Mouse (Mus musculus) cortical plate, adult 2 months (tissue): Measurements from ENCODE around the gene Ralgapa2. TPM values are rescaled to one million over a fixed set of nuclear protein-coding genes. Genes with fewer than 3 reads are reported as not detected.

Experiments used
- H3K27ac ChIP-seq: fragments of 200-500 bp; 2 replicates; pipeline ENCODE4 v1.5.1; 2012; ENCODE audit warnings: low read length, control low read depth, inconsistent platforms; ENCODE audit not compliant: insufficient read depth
- H3K4me1 ChIP-seq: fragments of 200-500 bp; 2 replicates; pipeline ENCODE4 v1.6.1; 2011; ENCODE audit warnings: low read length; ENCODE audit not compliant: control insufficient read depth, insufficient read depth
- H3K4me3 ChIP-seq: fragments of 200-500 bp; 2 replicates; pipeline ENCODE4 v1.5.1; 2011; ENCODE audit warnings: mild to moderate bottlenecking, low read length, control low read depth; ENCODE audit not compliant: insufficient read depth
- CTCF ChIP-seq: fragments of 200-500 bp; IDR thresholded peaks from 2 replicates; pipeline ENCODE4 v1.5.1; 2011; ENCODE audit warnings: mild to moderate bottlenecking, control low read depth, low read length; ENCODE audit not compliant: insufficient read depth; ENCODE audit errors: extremely low read depth
- POLR2A ChIP-seq: fragments of 200-500 bp; IDR thresholded peaks from 2 replicates; pipeline ENCODE4 v1.6.1; 2011; ENCODE audit warnings: mild to moderate bottlenecking, low read length, control low read depth; ENCODE audit not compliant: insufficient read depth; ENCODE audit errors: extremely low read depth
- polyA plus RNA-seq: library from polyadenylated mRNA; depleted of rRNA; stranded (reverse); fragments of >200 nt; gene quantifications from 2 replicates; pipeline ENCODE4 v1.2.3, GENCODE M21; 2012

Gene Ralgapa2
- polyA plus RNA-seq, 1 experiment, result 9.9 TPM

GRCm38 (mm10) chr2:146280221-146280920 is 231.8 kb downstream of the Ralgapa2 start:
- Histone ChIP-seq H3K27ac (no peak overlapping the region; the same call in 1 of the 2 replicates), H3K4me3 (no peak overlapping the region), H3K4me1 (peaks cover 4% of the 10 kb centered on the region)
- TF ChIP-seq POLR2A, result no peak
- no peak for TF ChIP-seq CTCF

- Histone ChIP-seq H3K27ac (no peak overlapping the region; the same call in 1 of the 2 replicates), H3K4me3 (no peak overlapping the region), H3K4me1 (peaks cover 4% of the 10 kb centered on the region)
- no peak for TF ChIP-seq CTCF
- no peak for TF ChIP-seq POLR2A
These were observed 232.5 kb downstream of the Ralgapa2 start for GRCm38 (mm10) chr2:146279430-146280220.

GRCm38 (mm10) chr2:146278381-146278780 is 233.8 kb downstream of the Ralgapa2 start:
- H3K4me3 ChIP-seq, result no peak overlapping the region
- no peak for TF ChIP-seq POLR2A
- TF ChIP-seq CTCF, result no peak
- H3K27ac ChIP-seq, result no peak overlapping the region
- H3K4me1 ChIP-seq, result peaks cover 4% of the 10 kb centered on the region

GRCm38 (mm10) chr2:146266539-146266938 is 245.6 kb downstream of the Ralgapa2 start:
- Histone ChIP-seq H3K27ac (no peak overlapping the region), H3K4me1 (no peaks in the 10 kb centered on the region), H3K4me3 (no peak overlapping the region)
- TF ChIP-seq CTCF (no peak), POLR2A (no peak)

GRCm38 (mm10) chr2:146265045-146265444 is 247.1 kb downstream of the Ralgapa2 start:
- no peak overlapping the region for H3K4me3 ChIP-seq
- no peak for TF ChIP-seq CTCF
- no peak for TF ChIP-seq POLR2A
- no peaks in the 10 kb centered on the region for H3K4me1 ChIP-seq
- H3K27ac ChIP-seq, result no peak overlapping the region

- H3K4me3 ChIP-seq, result no peak overlapping the region
- H3K4me1 ChIP-seq, result no peaks in the 10 kb centered on the region
- TF ChIP-seq CTCF (no peak), POLR2A (no peak)
- H3K27ac ChIP-seq, result no peak overlapping the region
These were observed 249.2 kb downstream of the Ralgapa2 start for GRCm38 (mm10) chr2:146262966-146263365.

- TF ChIP-seq POLR2A, result no peak
- no peak for TF ChIP-seq CTCF
These were observed 249.9 kb downstream of the Ralgapa2 start for GRCm38 (mm10) chr2:146262215-146262614.

GRCm38 (mm10) chr2:146261146-146261545 is 251.0 kb downstream of the Ralgapa2 start:
- no peak for TF ChIP-seq POLR2A
- no peak overlapping the region for H3K27ac ChIP-seq
- H3K4me3 ChIP-seq, result no peak overlapping the region
- H3K4me1 ChIP-seq, result no peaks in the 10 kb centered on the region

More at GRCm38 (mm10) chr2:146262215-146262614, 249.9 kb downstream of the Ralgapa2 start:
- Histone ChIP-seq H3K4me3 (no peak overlapping the region), H3K27ac (no peak overlapping the region), H3K4me1 (no peaks in the 10 kb centered on the region)

- H3K4me1 ChIP-seq, result no peaks in the 10 kb centered on the region
- no peak for TF ChIP-seq CTCF
- no peak for TF ChIP-seq POLR2A
- H3K4me3 ChIP-seq, result no peak overlapping the region
- no peak overlapping the region for H3K27ac ChIP-seq
These were observed 252.2 kb downstream of the Ralgapa2 start for GRCm38 (mm10) chr2:146259787-146260560.

- no peaks in the 10 kb centered on the region for H3K4me1 ChIP-seq
- H3K27ac ChIP-seq, result no peak overlapping the region
- no peak overlapping the region for H3K4me3 ChIP-seq
- TF ChIP-seq POLR2A (no peak), CTCF (no peak)
These were observed 253.2 kb downstream of the Ralgapa2 start for GRCm38 (mm10) chr2:146258736-146259469.
